Mouse (Mus musculus): ENCODE data around the gene Zc3h7b. TPM values are rescaled to one million over a fixed set of nuclear protein-coding genes. Genes with fewer than 3 reads are reported as not detected.

Zc3h7b gene
- polyA plus RNA-seq, 1 experiment from 2014 or later: 34.8 TPM

- H3K4me2 ChIP-seq: no peak overlapping the region
- no peak overlapping the region for H3K27ac ChIP-seq
- no peak overlapping the region for H3K4me3 ChIP-seq (replicated peaks)
- H3K4me1 ChIP-seq: peaks cover 35% of the 10 kb centered on the region
- no peak overlapping the region for H3K9ac ChIP-seq
- whole genome bisulfite sequencing: 91% methylated on average over 7 of the region's 7 CpGs
- no peak for ATAC-seq (replicated peaks; ENCODE audit: low FRiP score)
- peaks cover 8% of the 10 kb centered on the region for H3K36me3 ChIP-seq
- no peaks in the 10 kb centered on the region for H3K27me3 ChIP-seq
- no peaks in the 10 kb centered on the region for H3K9me3 ChIP-seq (replicated peaks)
Measured at GRCm38 (mm10) chr15:81842275-81842674, 97.4 kb downstream of the Zc3h7b start.

GRCm38 (mm10) chr15:81845033-81845625 is 100.3 kb downstream of the Zc3h7b start:
- peaks cover 30% of the 10 kb centered on the region for H3K36me3 ChIP-seq
- H3K27ac ChIP-seq: peak overlapping the region; percentile 79
- 55% methylated on average over 5 of the region's 5 CpGs for WGBS
- H3K9ac ChIP-seq: no peak overlapping the region
- no peaks in the 10 kb centered on the region for H3K9me3 ChIP-seq (replicated peaks)
- H3K27me3 ChIP-seq: no peaks in the 10 kb centered on the region
- no peak overlapping the region for H3K4me2 ChIP-seq
- H3K4me3 ChIP-seq (replicated peaks): no peak overlapping the region
- peaks cover 23% of the 10 kb centered on the region for H3K4me1 ChIP-seq
- ATAC-seq (replicated peaks; ENCODE audit: low FRiP score): 0 out of 2 replicates have a peak, but pooled peaks have one; percentile 35

- no peaks in the 10 kb centered on the region for H3K27me3 ChIP-seq
- peaks cover 36% of the 10 kb centered on the region for H3K36me3 ChIP-seq
- WGBS: 22% methylated on average over 4 of the region's 4 CpGs
- peak; percentile 53; the same call in 1 of the 2 replicates for ATAC-seq (replicated peaks; ENCODE audit: low FRiP score)
- no peaks in the 10 kb centered on the region for H3K9me3 ChIP-seq (replicated peaks)
- H3K27ac ChIP-seq: peak overlapping the region; percentile 79
- H3K4me2 ChIP-seq: no peak overlapping the region
- no peak overlapping the region for H3K9ac ChIP-seq
- H3K4me3 ChIP-seq (replicated peaks): no peak overlapping the region
- H3K4me1 ChIP-seq: peaks cover 23% of the 10 kb centered on the region
Measured at GRCm38 (mm10) chr15:81845724-81846123, 100.9 kb downstream of the Zc3h7b start.

Other genes starting within 250 kb of the Zc3h7b start
- 18.6 and 19.0 TPM in 2 replicates for gene Ep300, start 159.7 kb upstream of the Zc3h7b start, polyA plus RNA-seq (2015; fragmentation: Nextera tagmentation; extraction: Ambion mirVana)
- 23.1 and 26.3 TPM in 2 replicates for gene L3mbtl2, start 81.2 kb upstream of the Zc3h7b start, polyA plus RNA-seq (2015; fragmentation: Nextera tagmentation; extraction: Ambion mirVana)
- 5.0 and 5.2 TPM in 2 replicates for gene Chadl, start 47.8 kb upstream of the Zc3h7b start, polyA plus RNA-seq (2015; fragmentation: Nextera tagmentation; extraction: Ambion mirVana)
- 99.1 and 106 TPM in 2 replicates for gene Rangap1, start 473 bp downstream of the Zc3h7b start, polyA plus RNA-seq (2015; fragmentation: Nextera tagmentation; extraction: Ambion mirVana)
- gene Tef, start 57.4 kb downstream of the Zc3h7b start, polyA plus RNA-seq (2015; fragmentation: Nextera tagmentation; extraction: Ambion mirVana): 23.9 and 26.5 TPM in 2 replicates
- gene Tob2, start 113.7 kb downstream of the Zc3h7b start, polyA plus RNA-seq (2015; fragmentation: Nextera tagmentation; extraction: Ambion mirVana): 28.2 and 29.3 TPM in 2 replicates
- gene Phf5a, start 126.9 kb downstream of the Zc3h7b start, polyA plus RNA-seq (2015; fragmentation: Nextera tagmentation; extraction: Ambion mirVana): 159 and 163 TPM in 2 replicates
- 216 and 224 TPM in 2 replicates for gene Aco2, start 127.3 kb downstream of the Zc3h7b start, polyA plus RNA-seq (2015; fragmentation: Nextera tagmentation; extraction: Ambion mirVana)
- 80.1 and 80.8 TPM in 2 replicates for gene Polr3h, start 181.2 kb downstream of the Zc3h7b start, polyA plus RNA-seq (2015; fragmentation: Nextera tagmentation; extraction: Ambion mirVana)
- gene Csdc2, start 191.7 kb downstream of the Zc3h7b start, polyA plus RNA-seq (2015; fragmentation: Nextera tagmentation; extraction: Ambion mirVana): 24.7 and 30.7 TPM in 2 replicates
- 28.8 and 35.3 TPM in 2 replicates for gene Pmm1, start 215.9 kb downstream of the Zc3h7b start, polyA plus RNA-seq (2015; fragmentation: Nextera tagmentation; extraction: Ambion mirVana)
- not detected in 2 replicates for gene 1700029P11Rik, start 235.5 kb downstream of the Zc3h7b start, polyA plus RNA-seq (2015; fragmentation: Nextera tagmentation; extraction: Ambion mirVana)
- gene Xrcc6, start 242.8 kb downstream of the Zc3h7b start, polyA plus RNA-seq (2015; fragmentation: Nextera tagmentation; extraction: Ambion mirVana): 83.3 and 87.0 TPM in 2 replicates